ENCODE assay signal across 18 mouse cellular contexts in the genomic region with DNA sequence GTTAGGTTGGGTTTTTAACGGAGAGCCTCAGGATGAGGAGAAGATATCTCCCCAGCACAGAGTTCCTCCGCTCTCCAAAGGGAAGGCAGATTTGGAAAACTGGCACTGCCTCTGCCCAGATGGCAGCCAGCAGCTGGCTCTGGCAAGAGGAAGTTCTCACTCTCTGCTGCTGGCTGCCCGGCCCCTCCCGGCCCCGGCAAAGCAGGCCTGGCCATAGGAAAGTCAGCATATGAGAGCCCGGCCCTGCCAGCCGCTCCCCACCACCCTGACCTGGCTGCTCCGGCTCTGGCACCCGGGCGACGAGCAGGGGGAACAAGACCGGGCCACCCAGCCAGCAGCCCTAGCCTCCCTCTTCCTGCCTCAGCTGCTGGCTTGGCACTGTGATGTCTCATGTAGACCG.
DNase-seq lines count a peak whose midpoint lies in the region; ATAC-seq lines count a peak whose summit lies in the region.
"Had no signal": no experiment of that assay in that cellular context is flagged by ENCODE, and none has a peak within 500 bp of the region (broad histone marks: within the 10 kb centered on the region; RNA-seq: fewer than 3 reads in every experiment).

No protein-coding gene starts in this region.

- no peak for DNase-seq in forebrain, embryonic 10.5 days (ENCODE audit: extremely low spot score, low spot score)
- DNase-seq in forebrain, embryonic 14.5 days (ENCODE audit: low spot score): no peak
- no peak for DNase-seq in hindbrain, embryonic 11.5 days (ENCODE audit: low spot score)
- DNase-seq in midbrain, embryonic 10.5 days (ENCODE audit: low spot score): no peak
- no peak for DNase-seq in midbrain, embryonic 14.5 days
- DNase-seq in telencephalon, adult 2 months (ENCODE audit: low read depth, low spot score): peak; percentile 10
- DNase-seq: adrenal gland, postnatal 25 days; kidney, adult 2 months; kidney, postnatal 36 days; thymus, postnatal 36 days had no signal

- no peak overlapping the region for H3K9ac ChIP-seq in forebrain, embryonic 14.5 days (ENCODE audit: low read length)
- no peak overlapping the region for H3K9ac ChIP-seq in hindbrain, embryonic 16.5 days (ENCODE audit: low read depth, low read length)
- H3K9ac ChIP-seq in hindbrain, embryonic 11.5 days (ENCODE audit: low read depth, low read length): no peak overlapping the region
- H3K9ac ChIP-seq in midbrain, embryonic 14.5 days (replicated peaks; ENCODE audit: low read length): no peak overlapping the region
- H3K9ac ChIP-seq in kidney, embryonic 15.5 days: no peak overlapping the region
- H3K9ac ChIP-seq: embryonic facial prominence, embryonic 12.5 days; hindbrain, embryonic 15.5 days; liver, embryonic 12.5 days; lung, embryonic 15.5 days; neural tube, embryonic 15.5 days had no signal

- peak overlapping the region; percentile 51; the same call in 1 of the 2 replicates for H3K27ac ChIP-seq in forebrain, embryonic 10.5 days
- no peak overlapping the region for H3K27ac ChIP-seq in forebrain, embryonic 14.5 days (ENCODE audit: low read depth, low read length)
- no peak overlapping the region for H3K27ac ChIP-seq in hindbrain, embryonic 16.5 days (ENCODE audit: low read depth, low read length)
- no peak overlapping the region for H3K27ac ChIP-seq in hindbrain, embryonic 11.5 days (ENCODE audit: low read depth, low read length)
- H3K27ac ChIP-seq in midbrain, embryonic 10.5 days (replicated peaks): 0 out of 2 replicates have a peak overlapping the region, but pooled peaks have one; percentile 19
- H3K27ac ChIP-seq in midbrain, embryonic 14.5 days (replicated peaks; ENCODE audit: low read depth, low read length): no peak overlapping the region
- H3K27ac ChIP-seq in kidney, embryonic 15.5 days: no peak overlapping the region
- H3K27ac ChIP-seq: embryonic facial prominence, embryonic 12.5 days; hindbrain, embryonic 15.5 days; liver, embryonic 12.5 days; lung, embryonic 15.5 days; neural tube, embryonic 15.5 days; stomach, postnatal 0 days had no signal

- WGBS in forebrain, embryonic 10.5 days: 92% methylated on average over 13 of the region's 13 CpGs
- WGBS in forebrain, embryonic 14.5 days: 94% methylated on average over 13 of the region's 13 CpGs
- 89% methylated on average over 13 of the region's 13 CpGs for WGBS in hindbrain, embryonic 16.5 days
- 91% methylated on average over 12 of the region's 13 CpGs for WGBS in hindbrain, embryonic 11.5 days
- 91% methylated on average over 13 of the region's 13 CpGs for WGBS in midbrain, embryonic 10.5 days
- 88% methylated on average over 13 of the region's 13 CpGs for WGBS in midbrain, embryonic 14.5 days
- 91% methylated on average over 13 of the region's 13 CpGs for WGBS in kidney, embryonic 15.5 days

- no peak overlapping the region for H3K4me2 ChIP-seq in forebrain, embryonic 14.5 days (ENCODE audit: low read length)
- no peak overlapping the region for H3K4me2 ChIP-seq in hindbrain, embryonic 16.5 days (ENCODE audit: low read length)
- H3K4me2 ChIP-seq in hindbrain, embryonic 11.5 days (replicated peaks; ENCODE audit: low read depth, low read length): no peak overlapping the region
- H3K4me2 ChIP-seq in midbrain, embryonic 14.5 days (ENCODE audit: low read length): no peak overlapping the region
- no peak overlapping the region for H3K4me2 ChIP-seq in kidney, embryonic 15.5 days
- H3K4me2 ChIP-seq: embryonic facial prominence, embryonic 12.5 days; hindbrain, embryonic 15.5 days; liver, embryonic 12.5 days; lung, embryonic 15.5 days; neural tube, embryonic 15.5 days had no signal

- peaks cover 8% of the 10 kb centered on the region for H3K27me3 ChIP-seq in forebrain, embryonic 10.5 days (ENCODE audit: poor library complexity, severe bottlenecking)
- no peaks in the 10 kb centered on the region for H3K27me3 ChIP-seq in forebrain, embryonic 14.5 days (replicated peaks; ENCODE audit: control insufficient read depth, insufficient read depth, low read length)
- H3K27me3 ChIP-seq in hindbrain, embryonic 16.5 days (replicated peaks; ENCODE audit: control insufficient read depth, insufficient read depth, low read length): no peaks in the 10 kb centered on the region
- no peaks in the 10 kb centered on the region for H3K27me3 ChIP-seq in hindbrain, embryonic 11.5 days (ENCODE audit: control insufficient read depth, insufficient read depth, low read length)
- peaks cover 7% of the 10 kb centered on the region; the same call in 1 of the 2 replicates for H3K27me3 ChIP-seq in midbrain, embryonic 10.5 days (ENCODE audit: low read depth, poor library complexity, severe bottlenecking)
- H3K27me3 ChIP-seq in midbrain, embryonic 14.5 days (ENCODE audit: control insufficient read depth, insufficient read depth, low read length): no peaks in the 10 kb centered on the region
- H3K27me3 ChIP-seq in kidney, embryonic 15.5 days: 0 out of 2 replicates have a peak, but pooled peaks cover 3% of the 10 kb centered on the region
- H3K27me3 ChIP-seq: embryonic facial prominence, embryonic 12.5 days; liver, embryonic 12.5 days; lung, embryonic 15.5 days had no signal

- peaks cover 15% of the 10 kb centered on the region for H3K4me1 ChIP-seq in forebrain, embryonic 10.5 days
- no peaks in the 10 kb centered on the region for H3K4me1 ChIP-seq in forebrain, embryonic 14.5 days (ENCODE audit: control insufficient read depth, insufficient read depth, low read length)
- no peaks in the 10 kb centered on the region for H3K4me1 ChIP-seq in hindbrain, embryonic 16.5 days (ENCODE audit: control insufficient read depth, insufficient read depth, low read depth, low read length)
- H3K4me1 ChIP-seq in hindbrain, embryonic 11.5 days (replicated peaks; ENCODE audit: control insufficient read depth, insufficient read depth, low read length): no peaks in the 10 kb centered on the region
- peaks cover 11% of the 10 kb centered on the region for H3K4me1 ChIP-seq in midbrain, embryonic 10.5 days
- no peaks in the 10 kb centered on the region; the same call in 1 of the 2 replicates for H3K4me1 ChIP-seq in midbrain, embryonic 14.5 days (ENCODE audit: control insufficient read depth, insufficient read depth, low read length)
- H3K4me1 ChIP-seq in kidney, embryonic 15.5 days: 0 out of 2 replicates have a peak, but pooled peaks cover 4% of the 10 kb centered on the region
- H3K4me1 ChIP-seq: hindbrain, embryonic 15.5 days; liver, embryonic 12.5 days; lung, embryonic 15.5 days had no signal

- H3K9me3 ChIP-seq in forebrain, embryonic 10.5 days: no peaks in the 10 kb centered on the region
- no peaks in the 10 kb centered on the region for H3K9me3 ChIP-seq in forebrain, embryonic 14.5 days (replicated peaks; ENCODE audit: control insufficient read depth, low read length)
- no peaks in the 10 kb centered on the region for H3K9me3 ChIP-seq in hindbrain, embryonic 16.5 days (ENCODE audit: control insufficient read depth, low read length)
- no peaks in the 10 kb centered on the region for H3K9me3 ChIP-seq in hindbrain, embryonic 11.5 days (ENCODE audit: control insufficient read depth, low read length)
- H3K9me3 ChIP-seq in midbrain, embryonic 10.5 days (replicated peaks): no peaks in the 10 kb centered on the region
- H3K9me3 ChIP-seq in midbrain, embryonic 14.5 days (ENCODE audit: control insufficient read depth, low read length): no peaks in the 10 kb centered on the region
- H3K9me3 ChIP-seq in kidney, embryonic 15.5 days (replicated peaks): no peaks in the 10 kb centered on the region
- H3K9me3 ChIP-seq: embryonic facial prominence, embryonic 12.5 days; hindbrain, embryonic 15.5 days; liver, embryonic 12.5 days; lung, embryonic 15.5 days; neural tube, embryonic 15.5 days had no signal

- ATAC-seq in forebrain, embryonic 14.5 days: no peak
- peak; percentile 30; the same call in 1 of the 2 replicates for ATAC-seq in hindbrain, embryonic 16.5 days
- ATAC-seq in hindbrain, embryonic 11.5 days (ENCODE audit: low FRiP score): no peak
- ATAC-seq in midbrain, embryonic 14.5 days (ENCODE audit: low FRiP score, low TSS enrichment): no peak
- ATAC-seq in kidney, embryonic 15.5 days (replicated peaks; ENCODE audit: low FRiP score): no peak
- ATAC-seq: liver, embryonic 12.5 days had no signal

- no peak overlapping the region for H3K4me3 ChIP-seq in forebrain, embryonic 10.5 days
- no peak overlapping the region for H3K4me3 ChIP-seq in forebrain, embryonic 14.5 days (ENCODE audit: low read depth, low read length)
- H3K4me3 ChIP-seq in hindbrain, embryonic 16.5 days (ENCODE audit: low read length): no peak overlapping the region
- H3K4me3 ChIP-seq in hindbrain, embryonic 11.5 days (ENCODE audit: low read depth, low read length): no peak overlapping the region
- no peak overlapping the region for H3K4me3 ChIP-seq in midbrain, embryonic 10.5 days
- H3K4me3 ChIP-seq in midbrain, embryonic 14.5 days (replicated peaks; ENCODE audit: low read depth, low read length): no peak overlapping the region
- H3K4me3 ChIP-seq in kidney, embryonic 15.5 days (replicated peaks): no peak overlapping the region
- H3K4me3 ChIP-seq: embryonic facial prominence, embryonic 12.5 days; hindbrain, embryonic 15.5 days; liver, embryonic 12.5 days; lung, embryonic 15.5 days; neural tube, embryonic 15.5 days had no signal

- H3K36me3 ChIP-seq in forebrain, embryonic 10.5 days (replicated peaks): no peaks in the 10 kb centered on the region
- H3K36me3 ChIP-seq in forebrain, embryonic 14.5 days (ENCODE audit: control insufficient read depth, insufficient read depth, low read length): no peaks in the 10 kb centered on the region
- H3K36me3 ChIP-seq in hindbrain, embryonic 16.5 days (ENCODE audit: control insufficient read depth, insufficient read depth, low read length): no peaks in the 10 kb centered on the region
- no peaks in the 10 kb centered on the region for H3K36me3 ChIP-seq in hindbrain, embryonic 11.5 days (ENCODE audit: control insufficient read depth, insufficient read depth, low read length)
- H3K36me3 ChIP-seq in midbrain, embryonic 10.5 days: no peaks in the 10 kb centered on the region
- H3K36me3 ChIP-seq in midbrain, embryonic 14.5 days (ENCODE audit: control insufficient read depth, insufficient read depth, low read length): no peaks in the 10 kb centered on the region
- no peaks in the 10 kb centered on the region for H3K36me3 ChIP-seq in kidney, embryonic 15.5 days
- H3K36me3 ChIP-seq: embryonic facial prominence, embryonic 12.5 days; hindbrain, embryonic 15.5 days; liver, embryonic 12.5 days; lung, embryonic 15.5 days; neural tube, embryonic 15.5 days had no signal

Comparison
In these comparisons a context has a peak if more than half of its experiments do, and no peak if none do; other contexts are left out.
1. H3K27ac ChIP-seq: peak in forebrain, embryonic 10.5 days (single experiment) and midbrain, embryonic 10.5 days (single experiment); none in forebrain, embryonic 14.5 days (single experiment), hindbrain, embryonic 16.5 days (single experiment), hindbrain, embryonic 11.5 days (single experiment), midbrain, embryonic 14.5 days (single experiment) and kidney, embryonic 15.5 days (single experiment).